Mouse (Mus musculus): Measurements from ENCODE around the gene C77080.

DNA sequence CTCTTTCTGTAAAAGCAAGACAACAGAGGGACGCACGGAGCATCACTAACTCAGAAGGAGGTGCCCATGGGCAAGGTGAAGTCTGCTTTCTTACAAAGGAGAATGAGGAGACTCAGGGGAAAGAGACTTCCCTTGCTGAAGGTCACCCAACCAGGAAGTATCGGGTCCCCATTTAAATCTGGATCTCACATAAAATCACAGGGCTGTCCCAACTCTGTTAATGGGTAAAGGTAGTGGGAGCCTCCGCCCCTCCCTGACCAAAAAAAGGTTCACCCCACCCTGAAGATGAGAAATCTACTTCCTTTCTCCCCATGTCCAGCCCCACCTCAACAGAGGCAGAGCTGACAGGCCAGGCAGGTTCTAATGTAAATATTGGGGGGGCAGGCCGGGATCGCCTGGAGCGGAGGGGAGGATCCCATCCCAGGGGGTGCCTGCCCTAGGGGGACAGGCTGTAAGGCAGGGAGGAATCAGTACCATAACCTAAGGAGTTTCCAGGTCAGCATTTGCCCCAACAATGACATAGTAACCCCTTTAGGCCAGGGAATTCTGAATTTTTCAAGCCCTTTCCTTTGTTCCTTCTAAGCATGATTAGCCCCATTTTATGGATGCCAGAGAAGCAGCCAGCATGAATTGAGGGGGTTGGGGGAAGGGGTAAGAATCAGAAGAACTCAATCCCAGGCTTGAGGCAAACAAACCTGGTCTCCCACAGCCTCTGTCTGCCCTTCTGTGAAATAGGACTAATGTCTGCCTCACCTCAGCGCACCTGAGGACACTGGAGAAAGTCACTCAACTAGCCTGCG, 28.4 kb downstream of the C77080 start:
- TF ChIP-seq POLR2A (IDR thresholded peaks at IDR 0.05; ENCODE audit: low read depth, low read length), result no peak
- no peak for TF ChIP-seq CTCF (conservative IDR thresholded peaks at IDR 0.05; ENCODE audit: insufficient read depth, insufficient read length, low read depth, low read length)
